Mouse (Mus musculus): ENCODE results near the gene Sephs1. TPM values are rescaled to one million over a fixed set of nuclear protein-coding genes. Genes with fewer than 3 reads are reported as not detected.

Sephs1 gene
- polyA plus RNA-seq (2015; fragmentation: Nextera tagmentation; extraction: Ambion mirVana): 96.7 and 103 TPM in 2 replicates

DNA sequence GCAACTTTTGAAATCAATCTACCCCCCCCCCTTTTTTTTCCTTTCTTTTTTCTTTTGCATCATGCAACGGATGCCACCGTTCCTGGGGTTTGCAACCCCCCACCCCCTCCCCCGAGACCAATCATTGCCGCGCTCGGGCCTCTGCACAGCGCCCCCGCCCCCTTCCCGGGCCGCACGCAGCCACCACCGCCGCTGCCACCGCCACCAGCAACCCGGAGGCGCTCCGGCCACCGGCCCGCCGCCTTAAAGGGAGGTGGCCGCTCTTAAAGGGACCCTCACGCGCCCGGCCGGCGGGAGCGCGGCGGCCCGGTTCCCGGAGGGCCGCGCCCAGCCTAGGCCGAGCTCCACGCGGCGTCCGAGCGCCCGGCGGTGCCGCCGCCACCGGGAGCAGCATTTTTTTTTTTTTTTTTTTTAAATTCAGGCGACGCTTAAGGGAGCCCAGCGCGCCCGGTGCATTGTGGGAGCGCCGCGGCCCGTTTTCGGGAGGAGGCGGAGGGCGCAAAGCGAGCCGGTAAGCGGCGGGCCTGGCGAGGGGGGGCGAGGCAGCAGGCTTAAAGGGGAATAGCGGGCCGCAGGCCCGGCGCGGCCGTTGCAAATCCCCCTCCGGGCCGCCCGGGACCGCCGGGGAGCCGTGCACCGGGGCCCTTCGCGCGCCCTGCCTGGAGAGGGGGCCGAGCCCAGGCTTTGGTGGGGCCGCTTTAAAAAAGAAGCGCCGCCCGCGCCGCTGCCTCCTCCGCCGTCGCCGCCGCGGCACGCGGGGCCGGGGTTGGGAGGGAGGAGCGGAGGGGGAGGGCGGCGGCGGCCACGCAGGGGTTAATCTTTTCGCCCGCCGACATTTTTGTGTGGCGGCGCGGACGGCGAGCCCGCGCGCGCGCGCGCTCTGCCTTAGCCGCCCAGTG lies at the start of gene Sephs1:
Gene Sephs1, plus strand, starts transcription at position 215 of the 899 bp plus-strand sequence.
- no peaks in the 10 kb centered on the region for H3K9me3 ChIP-seq (replicated peaks)
- H3K4me3 ChIP-seq: peak within 1 kb of the TSS; percentile 92
- H3K9ac ChIP-seq: peak within 1 kb of the TSS; percentile 98
- peaks cover 24% of the 10 kb centered on the region for H3K36me3 ChIP-seq (ENCODE audit: poor library complexity, severe bottlenecking)
- peaks cover 28% of the 10 kb centered on the region for H3K4me1 ChIP-seq
- ATAC-seq: peak; percentile 84
- WGBS: under 1% methylated on average over 72 of the region's 115 CpGs
- no peaks in the 10 kb centered on the region for H3K27me3 ChIP-seq
- peak within 1 kb of the TSS; percentile 100 for H3K27ac ChIP-seq
- H3K4me2 ChIP-seq: peak within 1 kb of the TSS; percentile 75

- H3K4me2 ChIP-seq: no peak overlapping the region
- no peaks in the 10 kb centered on the region for H3K4me1 ChIP-seq
- no peak overlapping the region for H3K9ac ChIP-seq
- no peaks in the 10 kb centered on the region for H3K9me3 ChIP-seq (replicated peaks)
- 77% methylated on average over 4 of the region's 4 CpGs for WGBS
- H3K27ac ChIP-seq: no peak overlapping the region
- no peak overlapping the region for H3K4me3 ChIP-seq
- no peaks in the 10 kb centered on the region for H3K27me3 ChIP-seq
- no peaks in the 10 kb centered on the region for H3K36me3 ChIP-seq (ENCODE audit: poor library complexity, severe bottlenecking)
- ATAC-seq: no peak
Observed at GRCm38 (mm10) chr2:4832166-4832565, 49.2 kb upstream of the Sephs1 start.

DNA sequence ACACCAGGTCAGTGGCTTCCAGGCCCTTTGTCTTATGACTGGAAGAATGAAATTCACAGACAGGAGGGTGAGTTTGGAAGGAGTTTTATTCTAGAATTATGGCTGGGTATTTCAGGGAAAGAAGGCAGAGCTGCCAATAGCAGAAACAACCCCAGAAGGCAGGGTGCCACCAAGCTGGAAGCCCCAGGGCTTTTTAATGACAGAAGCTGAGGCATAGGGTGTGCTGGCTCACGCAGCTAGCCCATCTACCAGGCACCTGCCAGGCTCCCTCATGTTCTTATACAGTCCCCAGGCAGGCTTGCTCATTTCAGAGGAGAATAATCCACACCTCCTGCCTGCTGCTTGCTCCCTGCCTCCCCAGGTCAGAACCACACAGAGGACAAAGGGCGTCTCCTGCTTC lies 31.9 kb upstream of the Sephs1 start:
- no peak overlapping the region for H3K4me3 ChIP-seq
- no peaks in the 10 kb centered on the region for H3K4me1 ChIP-seq
- H3K9me3 ChIP-seq (replicated peaks): no peaks in the 10 kb centered on the region
- no peak for ATAC-seq
- H3K9ac ChIP-seq: no peak overlapping the region
- H3K36me3 ChIP-seq (ENCODE audit: poor library complexity, severe bottlenecking): no peaks in the 10 kb centered on the region
- H3K27ac ChIP-seq: no peak overlapping the region
- 83% methylated on average over 2 of the region's 2 CpGs for WGBS
- H3K27me3 ChIP-seq: no peaks in the 10 kb centered on the region
- H3K4me2 ChIP-seq: no peak overlapping the region

DNA sequence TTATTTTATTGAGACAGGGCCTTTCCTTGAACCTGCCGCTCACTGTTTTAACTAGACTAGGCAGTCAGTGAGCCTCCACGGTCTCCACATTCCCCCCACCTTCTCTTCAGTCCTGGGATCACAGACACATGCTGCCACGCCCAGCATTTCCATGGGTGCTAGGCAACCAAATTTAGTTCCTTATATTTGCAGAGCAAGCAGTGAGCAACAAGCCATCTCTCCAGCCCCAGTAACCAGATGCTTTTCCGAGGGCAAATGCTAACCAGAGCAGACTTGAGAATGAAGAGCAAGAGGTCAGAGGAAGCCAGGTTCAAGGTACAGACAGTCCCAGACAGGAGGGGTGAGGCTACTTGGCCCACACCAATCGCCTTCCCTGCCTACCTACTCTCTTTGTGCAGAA lies 24.2 kb upstream of the Sephs1 start:
- Histone ChIP-seq H3K4me2 (no peak overlapping the region), H3K9me3 (replicated peaks) (no peaks in the 10 kb centered on the region), H3K9ac (no peak overlapping the region), H3K36me3 (ENCODE audit: poor library complexity, severe bottlenecking) (no peaks in the 10 kb centered on the region), H3K4me1 (no peaks in the 10 kb centered on the region), H3K27me3 (no peaks in the 10 kb centered on the region), H3K27ac (no peak overlapping the region), H3K4me3 (no peak overlapping the region)
- no peak for ATAC-seq
- 71% methylated on average over 5 of the region's 5 CpGs for WGBS

DNA sequence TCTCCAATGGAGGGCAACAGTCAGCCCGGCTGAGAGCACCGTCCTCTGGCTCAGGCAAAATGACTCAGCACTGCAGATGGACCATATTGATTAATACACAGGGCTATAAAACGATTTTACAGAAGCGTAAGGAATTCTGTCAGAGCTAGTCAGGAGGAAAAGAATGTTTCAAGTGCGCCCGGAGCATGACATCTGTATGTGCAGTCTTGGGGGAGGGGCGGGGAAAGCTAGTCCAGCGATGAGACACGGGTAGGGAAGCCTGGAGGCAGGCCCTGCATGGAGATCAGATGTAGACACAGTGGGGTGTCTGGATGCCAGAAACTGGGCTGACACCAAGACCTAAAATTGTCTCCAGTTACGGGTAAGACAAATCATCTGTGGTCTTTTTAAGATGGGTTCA lies 23.2 kb upstream of the Sephs1 start:
- Histone ChIP-seq H3K4me3 (no peak overlapping the region), H3K36me3 (ENCODE audit: poor library complexity, severe bottlenecking) (no peaks in the 10 kb centered on the region), H3K9ac (no peak overlapping the region), H3K27me3 (no peaks in the 10 kb centered on the region), H3K9me3 (replicated peaks) (no peaks in the 10 kb centered on the region), H3K4me2 (no peak overlapping the region), H3K4me1 (no peaks in the 10 kb centered on the region), H3K27ac (no peak overlapping the region)
- no peak for ATAC-seq
- 79% methylated on average over 10 of the region's 10 CpGs for WGBS

DNA sequence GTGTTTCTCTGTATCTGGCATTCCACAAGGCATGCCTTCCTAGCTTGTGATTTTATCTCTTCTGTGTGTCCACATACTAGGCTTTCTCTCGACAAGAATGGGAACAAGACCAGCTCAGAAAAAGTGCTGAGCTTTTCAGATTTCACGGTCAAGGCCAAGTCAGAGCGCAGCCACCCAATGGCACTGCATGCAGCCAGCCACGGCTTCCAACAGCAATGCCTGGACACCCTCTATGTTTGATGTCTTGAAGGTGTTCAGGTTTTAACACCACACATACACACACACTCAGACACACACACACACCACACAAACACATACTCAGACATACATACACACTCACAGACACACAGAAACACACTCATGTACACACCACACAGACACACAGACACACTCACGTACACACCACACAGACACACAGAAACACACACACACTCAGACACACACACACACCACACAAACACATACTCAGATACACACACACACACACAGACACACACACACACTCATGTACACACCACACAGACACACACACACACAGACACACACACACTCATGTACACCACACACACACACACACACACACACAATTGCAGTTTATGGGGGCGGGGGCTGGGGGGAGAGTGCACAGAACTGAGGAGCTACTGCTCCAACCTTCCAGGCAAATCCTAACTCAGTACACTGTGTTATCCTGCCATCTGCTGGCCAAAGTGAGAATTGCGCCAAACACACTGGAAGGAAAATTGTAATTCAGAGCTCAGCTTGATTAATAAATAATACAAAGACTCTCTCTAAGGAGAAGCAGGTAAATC lies 17.2 kb upstream of the Sephs1 start:
- WGBS: 53% methylated on average over 7 of the region's 7 CpGs
- ATAC-seq: peak; percentile 88

GRCm38 (mm10) chr2:4864817-4865296 lies 16.5 kb upstream of the Sephs1 start:
- H3K27ac ChIP-seq: no peak overlapping the region
- 52% methylated on average over 9 of the region's 9 CpGs for WGBS
- H3K9me3 ChIP-seq (replicated peaks): no peaks in the 10 kb centered on the region
- H3K36me3 ChIP-seq (ENCODE audit: poor library complexity, severe bottlenecking): no peaks in the 10 kb centered on the region
- peak; percentile 69 for ATAC-seq
- H3K4me2 ChIP-seq: no peak overlapping the region
- no peak overlapping the region for H3K9ac ChIP-seq
- no peaks in the 10 kb centered on the region for H3K27me3 ChIP-seq
- no peaks in the 10 kb centered on the region for H3K4me1 ChIP-seq
- no peak overlapping the region for H3K4me3 ChIP-seq

More for the DNA sequence above, 17.2 kb upstream of the Sephs1 start:
- H3K4me1 ChIP-seq: no peaks in the 10 kb centered on the region
- no peaks in the 10 kb centered on the region for H3K9me3 ChIP-seq (replicated peaks)
- no peak overlapping the region for H3K4me3 ChIP-seq
- no peaks in the 10 kb centered on the region for H3K27me3 ChIP-seq
- H3K4me2 ChIP-seq: no peak overlapping the region
- no peak overlapping the region for H3K27ac ChIP-seq
- H3K9ac ChIP-seq: no peak overlapping the region
- H3K36me3 ChIP-seq (ENCODE audit: poor library complexity, severe bottlenecking): no peaks in the 10 kb centered on the region

- Histone ChIP-seq H3K4me2 (no peak overlapping the region), H3K27ac (no peak overlapping the region), H3K9me3 (replicated peaks) (no peaks in the 10 kb centered on the region), H3K9ac (no peak overlapping the region), H3K27me3 (no peaks in the 10 kb centered on the region), H3K4me3 (no peak overlapping the region), H3K4me1 (no peaks in the 10 kb centered on the region), H3K36me3 (ENCODE audit: poor library complexity, severe bottlenecking) (no peaks in the 10 kb centered on the region)
- no peak for ATAC-seq
- WGBS: 82% methylated on average over 12 of the region's 12 CpGs
Observed at GRCm38 (mm10) chr2:4868028-4868725, 13.2 kb upstream of the Sephs1 start.

- Histone ChIP-seq H3K4me1 (no peaks in the 10 kb centered on the region), H3K36me3 (ENCODE audit: poor library complexity, severe bottlenecking) (no peaks in the 10 kb centered on the region), H3K27me3 (no peaks in the 10 kb centered on the region), H3K4me3 (no peak overlapping the region), H3K9me3 (replicated peaks) (no peaks in the 10 kb centered on the region), H3K4me2 (no peak overlapping the region), H3K27ac (no peak overlapping the region), H3K9ac (no peak overlapping the region)
- 77% methylated on average over 9 of the region's 9 CpGs for WGBS
- ATAC-seq: no peak
Observed at GRCm38 (mm10) chr2:4872740-4873139, 8.6 kb upstream of the Sephs1 start.

- no peak overlapping the region for H3K4me2 ChIP-seq
- H3K36me3 ChIP-seq (ENCODE audit: poor library complexity, severe bottlenecking): no peaks in the 10 kb centered on the region
- H3K4me1 ChIP-seq: no peaks in the 10 kb centered on the region
- no peak overlapping the region for H3K27ac ChIP-seq
- no peaks in the 10 kb centered on the region for H3K9me3 ChIP-seq (replicated peaks)
- H3K27me3 ChIP-seq: no peaks in the 10 kb centered on the region
- no peak for ATAC-seq
- 77% methylated on average over 6 of the region's 6 CpGs for WGBS
- H3K9ac ChIP-seq: no peak overlapping the region
- no peak overlapping the region for H3K4me3 ChIP-seq
Observed at GRCm38 (mm10) chr2:4873331-4873730, 8.0 kb upstream of the Sephs1 start.

GRCm38 (mm10) chr2:4875090-4875489 lies 6.3 kb upstream of the Sephs1 start:
- Histone ChIP-seq H3K4me1 (peaks cover 6% of the 10 kb centered on the region; the same call in 1 of the 2 replicates), H3K27me3 (no peaks in the 10 kb centered on the region), H3K27ac (no peak overlapping the region), H3K4me3 (no peak overlapping the region), H3K4me2 (no peak overlapping the region), H3K36me3 (ENCODE audit: poor library complexity, severe bottlenecking) (no peaks in the 10 kb centered on the region), H3K9ac (no peak overlapping the region), H3K9me3 (replicated peaks) (no peaks in the 10 kb centered on the region)
- WGBS: 63% methylated on average over 1 of the region's 1 CpGs
- ATAC-seq: no peak

DNA sequence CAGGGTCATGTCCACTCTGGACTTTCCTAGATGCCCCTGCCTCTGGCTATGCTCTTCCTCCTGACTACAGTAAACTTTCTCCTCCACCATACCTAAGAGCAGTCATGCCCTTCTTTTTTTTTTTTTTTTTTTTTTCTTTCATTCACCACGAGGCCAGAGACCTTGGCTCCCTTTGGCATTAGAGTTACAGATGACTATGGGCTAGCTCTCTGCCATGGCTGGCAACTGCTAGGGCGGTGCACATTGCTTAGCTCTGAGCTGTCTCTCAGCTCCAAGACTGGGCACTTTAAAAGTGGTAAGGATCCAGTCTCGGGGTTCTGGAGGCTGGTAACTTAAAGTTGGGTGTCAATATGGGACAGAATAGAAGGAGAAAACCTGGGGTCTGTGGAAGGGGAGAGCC lies 5.2 kb upstream of the Sephs1 start:
- no peaks in the 10 kb centered on the region for H3K9me3 ChIP-seq (replicated peaks)
- no peaks in the 10 kb centered on the region for H3K36me3 ChIP-seq (ENCODE audit: poor library complexity, severe bottlenecking)
- no peak overlapping the region for H3K4me2 ChIP-seq
- no peak for ATAC-seq
- no peak overlapping the region for H3K4me3 ChIP-seq
- peaks cover 12% of the 10 kb centered on the region for H3K4me1 ChIP-seq
- H3K27me3 ChIP-seq: no peaks in the 10 kb centered on the region
- no peak overlapping the region for H3K27ac ChIP-seq
- H3K9ac ChIP-seq: no peak overlapping the region
- WGBS: 72% methylated on average over 3 of the region's 3 CpGs

Data from forebrain, embryonic 13.5 days (tissue).